Mouse (Mus musculus): ENCODE results near the gene Paxx.
"Not testable (repeated sequence)": the region's sequence is repeated elsewhere in the genome, so short reads cannot be mapped to it uniquely, and the experiment has no call there.

GRCm38 (mm10) chr2:25413436-25413835 lies 47.5 kb downstream of the Paxx start:
- not testable (repeated sequence) for TF ChIP-seq POLR2A (IDR thresholded peaks at IDR 0.05; ENCODE audit: low read depth, low read length)
- peak; percentile 15; the same call in 1 of the 2 replicates for TF ChIP-seq CTCF (conservative IDR thresholded peaks at IDR 0.05; ENCODE audit: insufficient read depth, insufficient read length, low read depth, low read length)
